Mouse (Mus musculus) CD4-positive naive resting alpha-beta T cell, adult 57 days (primary cell): ENCODE data around the gene Zfp619. TPM values are rescaled to one million over a fixed set of nuclear protein-coding genes. Genes with fewer than 3 reads are reported as not detected.

Source experiments
- total RNA-seq: library from RNA; stranded (reverse); gene quantifications from one replicate; pipeline ENCODE4 v1.2.4, GENCODE M21; 2023

Gene Zfp619
- 3.6 TPM for total RNA-seq

GRCm38 (mm10) chr7:39517616-39518177 lies at the start of gene Zfp619:
Gene Zfp619 (plus strand): TSS chr7:39517766.

Other genes with a start within 250 kb of the Zfp619 start
- not detected for gene Gm5114, start 104.6 kb upstream of the Zfp619 start, total RNA-seq